Comparison of ENCODE assay signal across 10 mouse cellular contexts in genomic region chr1:167888120-167888519, GRCm38 (mm10).
A peak's percentile ranks its signal among the peaks of the same experiment; 100 is the strongest.
DNase-seq lines count a peak whose midpoint lies in the region; ATAC-seq and TF ChIP-seq lines count a peak whose summit lies in the region.
"Had no signal": no experiment of that assay in that cellular context is flagged by ENCODE, and none has a peak within 500 bp of the region (broad histone marks: within the 10 kb centered on the region; RNA-seq: fewer than 3 reads in every experiment).

No protein-coding gene starts in this region.

- H3K36me3 ChIP-seq in intestine, embryonic 15.5 days, result no peaks in the 10 kb centered on the region
- no peaks in the 10 kb centered on the region for H3K36me3 ChIP-seq in intestine, embryonic 16.5 days (ENCODE audit: control insufficient read depth, insufficient read depth, low read length)
- H3K36me3 ChIP-seq in embryonic facial prominence, embryonic 13.5 days, result no peaks in the 10 kb centered on the region
- no peaks in the 10 kb centered on the region for H3K36me3 ChIP-seq in hindbrain, embryonic 11.5 days (ENCODE audit: control insufficient read depth, insufficient read depth, low read length)
- no peaks in the 10 kb centered on the region for H3K36me3 ChIP-seq in midbrain, embryonic 13.5 days
- no peaks in the 10 kb centered on the region for H3K36me3 ChIP-seq in thymus, adult 2 months (ENCODE audit: control insufficient read depth, insufficient read depth, low read length)

- no peaks in the 10 kb centered on the region for H3K4me1 ChIP-seq in intestine, embryonic 15.5 days (replicated peaks)
- H3K4me1 ChIP-seq in intestine, embryonic 16.5 days (ENCODE audit: control insufficient read depth, insufficient read depth, low read length), result no peaks in the 10 kb centered on the region
- H3K4me1 ChIP-seq in embryonic facial prominence, embryonic 13.5 days, result peaks cover 11% of the 10 kb centered on the region
- no peaks in the 10 kb centered on the region for H3K4me1 ChIP-seq in hindbrain, embryonic 11.5 days (replicated peaks; ENCODE audit: control insufficient read depth, insufficient read depth, low read length)
- H3K4me1 ChIP-seq in midbrain, embryonic 13.5 days (replicated peaks), result peaks cover 12% of the 10 kb centered on the region
- H3K4me1 ChIP-seq in thymus, adult 2 months (replicated peaks; ENCODE audit: control insufficient read depth, insufficient read depth, low read length), result no peaks in the 10 kb centered on the region

- H3K27ac ChIP-seq in intestine, embryonic 15.5 days, result no peak overlapping the region
- H3K27ac ChIP-seq in intestine, embryonic 16.5 days (ENCODE audit: low read length), result no peak overlapping the region
- H3K27ac ChIP-seq in embryonic facial prominence, embryonic 13.5 days, result no peak overlapping the region
- no peak overlapping the region for H3K27ac ChIP-seq in hindbrain, embryonic 11.5 days (ENCODE audit: low read depth, low read length)
- H3K27ac ChIP-seq in midbrain, embryonic 13.5 days, result no peak overlapping the region; the same call in 1 of the 2 replicates
- H3K27ac ChIP-seq in thymus, adult 2 months (ENCODE audit: control insufficient read depth, insufficient read depth, low read length), result no peak overlapping the region

- peak; percentile 19 for DNase-seq in hindbrain, embryonic 11.5 days (ENCODE audit: low spot score)
- no peak for DNase-seq in thymus, adult 2 months
- no peak for DNase-seq in layer of hippocampus, adult 18-20 months (ENCODE audit: low spot score in 2 of 2)
- DNase-seq: kidney, adult 2 months; thymus, postnatal 36 days had no signal

- no peak for TF ChIP-seq CTCF in thymus, adult 2 months (IDR thresholded peaks at IDR 0.05; ENCODE audit: borderline replicate concordance, control insufficient read depth, extremely low read depth, insufficient read depth, low read length, poor library complexity)

- no peak for ATAC-seq in intestine, embryonic 15.5 days
- no peak for ATAC-seq in intestine, embryonic 16.5 days
- no peak for ATAC-seq in embryonic facial prominence, embryonic 13.5 days (ENCODE audit: insufficient number of reproducible peaks, insufficient read depth, low FRiP score, low TSS enrichment, low read depth)
- ATAC-seq in hindbrain, embryonic 11.5 days (ENCODE audit: low FRiP score), result no peak
- 0 out of 2 replicates have a peak, but pooled peaks have one; percentile 27 for ATAC-seq in midbrain, embryonic 13.5 days
- no peak for ATAC-seq in activated CD4-positive, CD25-positive, alpha-beta regulatory T cell, adult 4 months

- H3K27me3 ChIP-seq in intestine, embryonic 15.5 days (replicated peaks), result no peaks in the 10 kb centered on the region
- H3K27me3 ChIP-seq in intestine, embryonic 16.5 days (replicated peaks; ENCODE audit: control insufficient read depth, insufficient read depth, low read length), result no peaks in the 10 kb centered on the region
- H3K27me3 ChIP-seq in embryonic facial prominence, embryonic 13.5 days, result peaks cover 9% of the 10 kb centered on the region; the same call in 1 of the 2 replicates
- no peaks in the 10 kb centered on the region; the same call in 1 of the 2 replicates for H3K27me3 ChIP-seq in hindbrain, embryonic 11.5 days (ENCODE audit: control insufficient read depth, insufficient read depth, low read length)
- H3K27me3 ChIP-seq in midbrain, embryonic 13.5 days, result peaks cover 12% of the 10 kb centered on the region
- H3K27me3 ChIP-seq in thymus, adult 2 months (ENCODE audit: control insufficient read depth, insufficient read depth, low read length), result no peaks in the 10 kb centered on the region

- no peak for TF ChIP-seq POLR2A in thymus, adult 2 months (IDR thresholded peaks at IDR 0.05; ENCODE audit: control insufficient read depth, extremely low read depth, insufficient read depth, low read length, poor library complexity)

- H3K9me3 ChIP-seq in intestine, embryonic 15.5 days, result no peaks in the 10 kb centered on the region
- no peaks in the 10 kb centered on the region for H3K9me3 ChIP-seq in intestine, embryonic 16.5 days (ENCODE audit: control insufficient read depth, low read length)
- no peaks in the 10 kb centered on the region for H3K9me3 ChIP-seq in embryonic facial prominence, embryonic 13.5 days
- no peaks in the 10 kb centered on the region for H3K9me3 ChIP-seq in hindbrain, embryonic 11.5 days (ENCODE audit: control insufficient read depth, low read length)
- H3K9me3 ChIP-seq in midbrain, embryonic 13.5 days, result no peaks in the 10 kb centered on the region

- peak overlapping the region; percentile 49; the same call in 1 of the 2 replicates for H3K4me2 ChIP-seq in intestine, embryonic 15.5 days (replicated peaks)
- no peak overlapping the region for H3K4me2 ChIP-seq in intestine, embryonic 16.5 days (ENCODE audit: low read depth, low read length)
- peak overlapping the region; percentile 52 for H3K4me2 ChIP-seq in embryonic facial prominence, embryonic 13.5 days
- no peak overlapping the region; the same call in 1 of the 2 replicates for H3K4me2 ChIP-seq in hindbrain, embryonic 11.5 days (replicated peaks; ENCODE audit: low read depth, low read length)
- peak overlapping the region; percentile 36 for H3K4me2 ChIP-seq in midbrain, embryonic 13.5 days (replicated peaks)

- no peak overlapping the region for H3K4me3 ChIP-seq in intestine, embryonic 15.5 days (replicated peaks)
- no peak overlapping the region for H3K4me3 ChIP-seq in intestine, embryonic 16.5 days (ENCODE audit: low read length)
- no peak overlapping the region for H3K4me3 ChIP-seq in embryonic facial prominence, embryonic 13.5 days
- H3K4me3 ChIP-seq in hindbrain, embryonic 11.5 days (ENCODE audit: low read depth, low read length), result no peak overlapping the region
- H3K4me3 ChIP-seq in midbrain, embryonic 13.5 days (replicated peaks), result no peak overlapping the region
- no peak overlapping the region for H3K4me3 ChIP-seq in thymus, adult 2 months (ENCODE audit: control insufficient read depth, insufficient read depth, low read length)

- no peak overlapping the region for H3K9ac ChIP-seq in intestine, embryonic 15.5 days
- H3K9ac ChIP-seq in intestine, embryonic 16.5 days (ENCODE audit: low read depth, low read length), result no peak overlapping the region
- H3K9ac ChIP-seq in embryonic facial prominence, embryonic 13.5 days, result no peak overlapping the region
- H3K9ac ChIP-seq in hindbrain, embryonic 11.5 days (ENCODE audit: low read depth, low read length), result no peak overlapping the region
- peak overlapping the region; percentile 5; the same call in 1 of the 2 replicates for H3K9ac ChIP-seq in midbrain, embryonic 13.5 days (replicated peaks)

- 62% methylated on average over 5 of the region's 5 CpGs for WGBS in intestine, embryonic 15.5 days
- WGBS in intestine, embryonic 16.5 days, result 67% methylated on average over 5 of the region's 5 CpGs
- 65% methylated on average over 5 of the region's 5 CpGs for WGBS in embryonic facial prominence, embryonic 13.5 days
- WGBS in hindbrain, embryonic 11.5 days, result 71% methylated on average over 5 of the region's 5 CpGs
- WGBS in midbrain, embryonic 13.5 days, result 73% methylated on average over 5 of the region's 5 CpGs
- WGBS in thymus, adult 2 months, result 87% methylated on average over 5 of the region's 5 CpGs

Comparison
In these comparisons a context has a peak if more than half of its experiments do, and no peak if none do; other contexts are left out.
1. H3K4me2 ChIP-seq: peak in intestine, embryonic 15.5 days (single experiment), embryonic facial prominence, embryonic 13.5 days (single experiment) and midbrain, embryonic 13.5 days (single experiment); none in intestine, embryonic 16.5 days (single experiment) and hindbrain, embryonic 11.5 days (single experiment).